Mouse (Mus musculus): ENCODE measurements around the gene Ppp1r21.

GRCm38 (mm10) chr17:88509999-88510398 lies 19.9 kb upstream of the Ppp1r21 start:
- no peak for TF ChIP-seq GATA1 (IDR thresholded peaks at IDR 0.05; ENCODE audit: low read length)
- no peak for TF ChIP-seq TAL1 (IDR thresholded peaks at IDR 0.05; ENCODE audit: low read length)

Measured in erythroblast, embryonic 14.5 days (primary cell).